Mouse (Mus musculus) T-helper 1 cell (primary cell): ENCODE results near the gene Noxo1.
"Not testable (repeated sequence)": the region's sequence is repeated elsewhere in the genome, so short reads cannot be mapped to it uniquely, and the experiment has no call there.

ENCODE experiments used
- in situ Hi-C: fragments of 300-600 bp; cut with MboI, MseI; formaldehyde crosslinking; loops from one replicate; pipeline ENCODE4 v1.15.1; 2025; ENCODE audit warnings: high pct_unique_total_duplicates

Noxo1 gene

DNA sequence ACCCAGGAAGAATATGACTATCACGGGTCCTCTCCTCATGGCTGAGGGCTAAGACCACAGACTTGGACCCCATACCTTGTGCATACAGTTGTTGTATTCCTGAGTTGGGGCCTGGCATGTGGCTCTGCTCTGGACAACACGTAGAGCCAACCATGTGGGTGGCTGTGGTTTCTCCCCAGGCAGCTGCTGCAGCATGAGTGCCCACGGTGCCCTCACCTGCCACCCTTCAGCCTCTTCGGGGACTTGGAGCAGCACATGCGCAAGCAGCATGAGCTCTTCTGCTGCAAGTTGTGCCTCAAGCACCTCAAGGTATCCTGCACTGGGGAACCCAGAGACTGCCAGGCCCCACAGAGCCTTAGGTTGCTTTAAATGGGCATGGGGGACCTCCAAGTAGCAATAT, 19.2 kb upstream of the Noxo1 start:
- in situ Hi-C loops: no loop called here

DNA sequence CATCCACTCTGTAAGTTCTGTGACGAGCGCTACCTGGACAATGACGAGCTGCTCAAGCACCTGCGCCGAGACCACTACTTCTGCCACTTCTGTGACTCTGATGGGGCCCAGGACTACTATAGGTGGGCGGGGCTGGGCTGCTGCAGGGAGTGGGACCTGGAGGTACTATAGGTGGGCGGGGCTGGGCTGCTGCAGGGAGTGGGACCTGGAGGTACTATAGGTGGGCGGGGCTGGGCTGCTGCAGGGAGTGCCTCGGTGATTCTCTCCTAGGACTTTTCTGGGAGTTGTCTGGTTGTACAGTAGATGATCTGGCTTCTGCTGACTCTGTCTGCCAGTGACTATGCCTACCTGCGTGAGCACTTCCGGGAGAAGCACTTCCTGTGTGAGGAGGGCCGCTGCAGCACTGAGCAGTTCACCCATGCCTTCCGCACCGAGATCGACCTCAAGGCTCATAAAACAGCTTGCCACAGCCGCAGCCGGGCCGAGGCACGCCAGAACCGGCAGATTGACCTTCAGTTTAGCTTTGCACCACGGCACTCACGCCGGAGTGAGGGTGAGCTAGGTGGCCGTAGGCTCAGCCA, 18.4 kb upstream of the Noxo1 start:
- in situ Hi-C loops: no loop called here

DNA sequence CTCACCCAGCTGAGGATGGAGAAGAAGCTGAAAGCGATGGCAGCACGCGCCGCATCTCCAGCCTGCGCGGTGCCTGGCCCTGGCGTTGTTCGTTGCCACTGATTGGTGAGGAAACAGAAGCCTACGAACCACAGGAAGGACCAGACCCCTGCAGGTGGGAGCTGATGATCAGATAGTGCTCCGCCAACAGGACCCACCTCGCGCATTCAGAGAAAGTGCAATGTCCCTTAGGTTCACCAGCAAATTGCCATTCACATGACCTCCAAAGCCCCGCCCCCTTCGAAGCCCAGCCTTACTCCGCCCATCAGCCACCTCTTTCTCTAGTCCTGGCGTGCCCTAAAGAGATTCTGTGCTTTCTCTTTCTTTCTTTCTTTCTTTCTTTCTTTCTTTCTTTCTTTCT, 9.5 kb upstream of the Noxo1 start:
- in situ Hi-C loops: no loop called here

DNA sequence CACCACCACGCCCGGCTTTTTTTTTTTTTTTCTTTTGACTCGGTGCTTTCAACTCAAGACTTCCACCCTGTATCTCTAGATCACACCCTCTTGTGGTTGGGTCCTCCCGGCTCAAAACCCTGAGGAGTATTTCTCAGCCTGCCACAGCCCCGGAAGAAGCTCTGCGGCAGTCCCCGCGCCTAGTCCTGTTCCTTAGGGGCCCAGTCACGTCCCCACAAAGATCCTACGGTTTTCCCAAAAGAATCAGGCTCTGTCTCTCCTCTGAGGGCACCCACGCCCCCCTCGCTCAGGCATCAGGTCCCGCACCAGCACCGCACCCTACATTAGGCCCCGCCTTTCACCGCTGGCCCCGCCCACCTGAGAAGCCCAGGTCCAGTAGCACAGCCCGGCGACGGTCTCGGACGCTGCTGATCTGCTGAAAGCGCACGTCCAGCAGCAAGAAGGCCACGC, 8.9 kb upstream of the Noxo1 start:
- in situ Hi-C loops: no loop called here

DNA sequence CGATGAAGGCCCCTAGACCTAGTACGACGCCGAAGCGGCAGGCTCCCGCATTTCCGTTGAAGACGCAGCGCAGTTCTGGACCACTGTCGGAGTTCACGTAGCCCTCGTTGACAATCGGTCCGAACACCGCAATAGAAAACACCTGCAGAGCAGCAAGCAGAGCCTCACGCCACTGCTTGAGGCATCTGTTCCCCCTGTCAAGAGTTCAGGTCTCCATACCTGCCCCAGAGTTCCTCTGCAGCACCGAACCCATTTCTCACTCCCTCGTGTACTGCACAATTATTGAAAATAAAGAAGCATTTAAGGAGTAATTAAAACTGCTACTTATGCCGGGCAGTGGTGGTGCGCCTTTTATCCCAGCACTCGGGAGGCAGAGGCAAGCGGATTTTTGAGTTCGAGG, 8.4 kb upstream of the Noxo1 start:
- in situ Hi-C loops: no loop called here

DNA sequence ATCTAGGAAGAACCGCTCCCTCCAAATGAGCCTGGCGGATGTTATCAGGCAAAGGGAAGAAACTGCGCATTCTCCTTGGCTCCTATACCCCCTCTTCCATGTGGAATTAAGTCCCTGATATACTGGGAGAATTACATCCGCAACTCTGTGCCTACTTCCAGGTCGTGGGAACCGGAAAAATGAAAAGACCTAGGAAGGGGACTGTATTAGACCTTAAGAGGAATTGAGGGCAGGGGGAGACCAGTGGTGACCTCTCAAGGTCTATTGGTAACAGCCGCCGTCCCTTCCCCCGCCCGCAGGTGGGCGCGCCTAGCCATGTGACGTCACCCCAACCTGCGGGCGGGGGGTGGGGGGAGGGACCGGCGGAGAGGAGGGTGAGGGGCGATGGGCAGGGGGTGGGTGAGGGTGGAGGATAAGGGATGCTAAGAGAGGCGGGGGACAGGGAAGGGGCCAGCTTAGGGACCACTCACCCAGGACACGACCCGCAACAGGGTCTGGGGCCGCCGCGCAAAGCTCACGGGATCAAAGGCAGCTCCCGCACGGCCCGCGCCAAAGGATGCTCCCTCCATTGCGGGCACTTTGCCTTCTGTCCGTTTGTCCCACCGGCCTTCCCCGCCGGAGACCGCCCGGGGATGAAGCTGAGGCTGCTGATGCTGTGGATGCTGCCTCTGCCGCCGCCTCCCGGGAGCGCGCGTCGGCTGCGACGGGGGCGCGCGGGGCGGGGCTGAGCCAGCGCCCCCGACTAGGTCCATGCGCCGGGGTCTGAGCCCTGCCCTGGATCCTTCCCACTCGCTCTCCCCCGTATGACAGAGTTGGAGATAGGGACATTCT, 6.6 kb upstream of the Noxo1 start, which contains the start of gene Syngr3:
Syngr3 (minus strand) TSS at position 705 of the 831 bp plus-strand sequence.
- in situ Hi-C loops: no loop called here

DNA sequence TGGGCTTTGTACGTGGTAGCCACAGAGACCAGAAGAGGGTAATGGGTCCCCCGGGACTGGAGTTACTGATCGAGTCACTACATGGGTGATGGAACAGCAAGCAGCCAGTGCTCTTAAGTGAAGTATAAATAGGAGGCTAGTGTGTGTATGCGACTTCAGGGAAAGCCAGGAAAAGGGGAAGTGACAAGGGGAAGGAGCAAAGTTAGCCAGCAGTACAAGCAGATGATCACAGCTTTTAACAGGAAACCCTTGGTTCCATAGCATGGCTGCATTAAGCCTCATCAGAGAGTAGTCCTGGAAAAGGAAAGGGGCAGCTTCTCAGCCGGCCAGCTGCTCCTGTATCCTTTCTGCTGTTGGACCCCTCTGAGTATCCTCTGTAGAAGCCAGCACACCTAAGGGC, 3.6 kb upstream of the Noxo1 start:
- in situ Hi-C loops: no loop called here

DNA sequence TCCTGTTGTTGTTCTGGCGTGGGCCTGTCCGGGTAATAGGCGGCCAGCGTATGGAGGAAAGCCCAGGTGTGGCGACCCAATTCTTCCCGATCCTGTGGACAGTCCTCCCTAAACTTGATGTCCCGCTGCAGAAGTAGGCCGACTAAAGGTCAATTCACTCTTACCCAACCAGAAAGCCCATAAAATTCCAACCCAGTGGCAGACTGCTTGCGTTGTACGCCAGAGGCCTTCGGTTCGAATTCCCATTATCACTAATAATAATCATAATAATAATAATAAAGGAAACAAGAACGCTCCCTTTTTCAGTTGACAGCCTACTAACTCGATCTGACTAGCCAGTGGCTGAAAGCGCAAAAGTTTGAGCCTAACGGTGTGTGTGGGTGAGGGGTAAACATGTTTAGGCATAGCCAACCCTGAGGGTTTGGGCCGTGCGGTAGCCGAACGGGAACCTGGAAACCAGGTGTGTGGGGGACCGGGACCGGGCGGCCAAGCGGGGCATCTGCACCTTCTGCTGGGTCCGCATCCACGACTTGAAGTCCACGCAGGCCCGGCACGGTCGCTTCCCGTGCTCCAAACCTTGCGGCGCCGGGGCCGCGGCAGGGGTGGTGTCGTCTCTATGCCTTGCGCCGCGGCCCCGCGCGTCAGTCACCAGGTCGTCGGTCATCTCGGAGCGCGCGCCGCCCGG, 566 bp upstream of the Noxo1 start:
- in situ Hi-C loops: no loop called here

DNA sequence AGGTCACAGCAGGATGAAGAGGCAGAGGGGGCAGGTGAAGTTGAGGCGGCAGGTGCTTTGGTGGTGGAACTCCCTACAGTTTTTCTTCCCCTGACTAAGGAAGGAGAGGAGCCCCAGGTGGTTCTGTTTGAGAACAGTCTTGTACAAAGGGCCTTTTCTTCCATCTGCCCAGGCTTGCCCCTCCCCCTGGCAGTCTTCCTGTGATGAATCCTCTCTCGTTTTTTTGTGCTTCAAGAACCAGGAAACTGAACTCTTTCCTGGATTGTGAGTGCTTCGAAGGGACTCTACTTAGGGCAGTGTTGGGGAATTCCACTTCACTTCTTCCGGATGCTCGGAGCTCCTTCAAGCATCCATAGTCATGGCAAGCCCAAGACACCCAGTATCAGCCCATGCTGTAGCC, 2.0 kb downstream of the Noxo1 start:
- in situ Hi-C loops: no loop called here

DNA sequence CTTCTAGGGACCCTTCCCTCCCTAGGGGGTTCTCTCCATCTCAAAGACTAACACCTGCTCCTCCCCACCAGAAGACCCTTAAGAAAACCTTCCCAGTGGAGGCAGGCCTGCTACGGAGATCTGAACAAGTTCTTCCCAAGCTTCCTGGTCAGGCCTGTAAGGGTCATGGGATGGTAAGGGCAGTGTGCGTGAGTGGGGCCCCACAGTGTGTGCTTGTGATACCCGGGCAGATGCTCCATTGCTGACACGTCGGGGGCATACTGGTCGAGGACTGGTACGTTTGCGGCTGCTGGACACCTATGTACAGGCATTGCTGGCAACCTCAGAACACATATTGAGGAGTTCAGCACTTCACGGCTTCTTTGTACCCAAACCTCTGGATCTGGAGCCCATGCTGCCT, 2.7 kb downstream of the Noxo1 start:
- in situ Hi-C loops: no loop called here

DNA sequence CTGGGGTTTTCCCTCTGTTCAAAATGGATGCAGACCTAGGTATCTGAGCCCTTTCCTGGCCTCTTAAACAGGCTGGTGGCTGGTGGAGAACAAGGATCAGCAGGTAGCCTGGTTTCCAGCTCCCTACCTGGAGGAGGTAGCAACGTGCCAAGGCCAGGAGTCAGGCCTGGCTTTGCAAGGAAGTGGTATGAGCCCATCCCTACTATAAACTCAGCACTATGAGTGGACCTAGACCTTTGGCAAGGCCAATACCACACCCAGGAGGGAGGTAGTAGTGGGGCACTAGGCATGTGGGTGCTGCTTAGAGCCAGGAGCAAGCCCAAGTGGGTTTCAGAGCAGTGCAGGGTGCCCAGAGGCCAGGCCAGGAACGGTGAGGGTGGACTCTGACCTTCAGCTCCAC, 3.4 kb downstream of the Noxo1 start:
- in situ Hi-C loops: no loop called here

DNA sequence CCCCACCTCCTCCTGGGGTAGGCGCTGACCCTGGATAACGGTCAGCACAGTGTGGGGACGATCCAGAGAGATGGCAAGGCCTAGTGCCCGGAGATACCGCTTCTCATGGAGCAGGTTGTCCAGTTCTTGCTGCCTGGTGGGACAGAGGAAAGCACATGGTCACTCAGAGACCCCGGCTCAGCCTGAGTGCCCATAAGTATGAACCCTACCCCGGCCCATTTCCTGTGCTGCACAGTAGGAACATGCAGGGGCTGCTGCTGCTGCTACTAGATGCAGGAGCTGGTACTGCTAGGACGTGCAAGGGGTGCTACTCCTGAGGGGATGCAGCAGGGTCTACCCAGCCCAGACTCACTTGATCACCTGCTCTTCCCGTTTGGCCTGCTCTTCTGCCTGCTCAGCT, 5.2 kb downstream of the Noxo1 start:
- in situ Hi-C loops: loop anchor here (10.0 kb wide), 1 partner anchor 556 kb away; no protein-coding TSS in a partner anchor

DNA sequence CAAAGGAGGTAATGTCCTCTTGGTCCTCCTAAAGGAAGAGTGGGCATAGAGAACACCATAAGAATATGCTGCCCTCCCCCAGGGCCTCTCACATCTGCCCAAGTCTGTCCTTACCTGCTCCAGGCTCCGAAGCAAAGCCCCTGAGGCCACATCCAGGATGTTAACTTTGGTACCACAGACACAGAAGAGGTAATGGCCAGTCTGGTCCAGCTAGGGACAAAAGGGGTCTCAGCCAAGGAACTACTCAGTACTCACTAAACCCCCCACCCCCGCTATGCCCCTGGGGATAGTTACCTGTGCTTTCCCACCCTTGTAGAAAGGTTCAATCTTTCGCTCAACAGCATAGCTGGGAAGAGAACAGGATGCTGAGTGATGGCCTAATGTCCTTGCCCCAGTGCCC, 9.8 kb downstream of the Noxo1 start:
- in situ Hi-C loops: loop anchor here (10.0 kb wide), 1 partner anchor 561 kb away; no protein-coding TSS in a partner anchor

DNA sequence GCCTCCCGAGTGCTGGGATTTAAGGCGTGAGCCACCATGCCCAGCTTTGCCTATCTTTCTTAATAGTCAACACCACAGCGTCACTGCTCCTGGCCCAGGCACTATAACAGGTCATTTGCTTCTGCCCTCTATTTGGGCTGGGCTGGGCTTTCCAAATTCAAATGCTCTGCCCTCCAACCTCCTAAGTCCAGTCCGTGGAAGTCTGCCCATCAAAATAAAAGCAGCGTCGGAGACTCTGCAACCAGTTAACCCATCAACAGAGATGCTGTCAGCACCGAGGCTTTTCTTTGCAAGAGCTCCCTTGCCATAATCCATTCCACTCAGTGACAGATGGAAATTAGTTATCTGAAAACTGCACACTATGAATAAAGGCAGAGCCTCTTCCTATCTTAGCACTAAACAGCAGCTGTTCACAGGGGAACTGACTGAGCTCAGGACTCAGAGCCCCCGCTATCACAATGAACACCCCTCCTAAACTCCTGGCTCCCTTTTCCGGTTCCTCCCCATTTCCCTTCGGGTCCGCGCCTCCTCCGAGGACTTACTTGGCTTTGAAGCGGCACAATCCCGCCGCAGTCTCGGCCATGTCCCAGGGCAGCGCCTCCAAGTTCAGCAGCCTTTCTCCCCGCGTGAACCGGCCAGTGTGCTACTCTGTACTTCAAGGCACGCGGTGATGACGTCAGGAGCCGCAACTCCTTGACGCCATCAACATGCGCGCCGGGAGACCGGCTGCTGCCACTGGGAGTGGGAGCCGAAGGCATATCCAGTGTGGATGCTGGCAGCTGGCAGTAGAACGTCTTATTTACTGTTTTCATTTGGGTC, 11.2 kb downstream of the Noxo1 start, which contains the start of gene Tbl3:
Tbl3 (minus strand) TSS at position 679 of the 819 bp plus-strand sequence.
- in situ Hi-C loops: loop anchor here (10.0 kb wide), 1 partner anchor 562 kb away; no protein-coding TSS in a partner anchor

DNA sequence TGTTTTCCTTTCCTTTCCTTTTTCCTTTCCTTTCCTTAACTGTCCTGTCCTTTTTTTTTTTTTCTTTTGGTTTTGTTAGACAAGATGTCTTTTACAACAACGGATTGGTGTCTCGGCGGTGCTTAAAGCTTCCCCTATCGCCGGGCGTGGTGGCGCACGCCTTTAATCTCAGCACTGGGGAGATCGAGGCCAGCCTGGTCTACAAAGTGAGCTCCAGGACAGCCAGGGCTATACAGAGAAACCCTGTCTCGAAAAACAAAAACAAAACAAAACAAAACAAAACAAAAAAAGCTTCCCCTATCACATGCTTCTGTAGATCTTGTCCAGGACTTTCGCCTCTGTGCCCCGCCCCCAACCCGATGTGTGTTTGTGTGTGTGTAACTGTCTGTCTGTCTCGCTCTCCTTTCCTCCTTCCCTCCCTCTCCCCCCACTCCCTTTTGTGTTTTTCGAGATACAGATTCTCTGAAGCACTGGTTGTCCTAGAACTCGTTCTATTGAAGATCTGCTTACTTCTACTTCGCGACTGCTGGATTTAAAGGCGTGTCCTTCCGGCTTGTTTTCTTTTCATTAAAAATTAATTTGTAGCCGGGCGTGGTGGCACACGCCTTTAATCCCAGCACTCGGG, 11.9 kb downstream of the Noxo1 start:
- in situ Hi-C loops: loop anchor here (10.0 kb wide), 1 partner anchor 563 kb away; no protein-coding TSS in a partner anchor

DNA sequence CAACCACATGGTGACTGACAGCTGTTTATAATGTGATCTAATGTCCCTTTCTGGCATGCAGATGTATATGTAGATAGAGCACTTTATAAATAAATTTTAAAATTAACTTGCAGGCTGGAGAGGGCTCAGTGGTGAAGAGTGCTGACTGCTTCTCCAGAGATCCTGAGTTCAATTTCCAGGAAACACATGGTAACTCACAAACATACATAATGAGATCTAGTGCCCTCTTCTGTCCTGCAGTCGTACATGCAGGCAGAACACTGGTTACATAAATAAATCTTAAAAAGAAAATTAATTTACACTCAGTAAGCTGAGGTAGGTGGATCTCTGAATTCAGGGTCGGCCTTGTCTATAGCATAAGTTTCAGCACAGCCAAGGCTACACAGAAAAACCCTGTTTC, 12.6 kb downstream of the Noxo1 start:
- in situ Hi-C loops: loop anchor here (10.0 kb wide), 1 partner anchor 564 kb away; no protein-coding TSS in a partner anchor

DNA sequence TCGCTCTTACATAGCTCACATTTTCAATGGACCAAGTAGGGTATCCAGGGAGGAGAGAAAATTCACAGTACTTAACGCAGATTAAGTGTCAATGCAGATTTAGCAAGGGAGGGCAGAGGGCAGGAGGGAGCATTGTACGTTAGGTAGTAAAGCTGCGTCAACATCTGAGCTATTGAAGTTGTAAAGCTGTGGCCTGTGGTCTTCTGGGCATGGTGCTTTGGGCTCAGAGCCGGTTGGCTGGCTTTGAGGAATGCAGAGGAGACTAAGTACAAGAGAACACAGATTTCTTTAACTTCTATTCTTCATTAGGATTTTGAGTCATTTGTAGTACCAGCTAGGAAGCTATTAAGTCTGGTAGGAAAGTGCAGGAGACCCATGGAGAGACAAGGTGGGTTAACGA, 19.5 kb downstream of the Noxo1 start:
- in situ Hi-C loops: no loop called here

DNA sequence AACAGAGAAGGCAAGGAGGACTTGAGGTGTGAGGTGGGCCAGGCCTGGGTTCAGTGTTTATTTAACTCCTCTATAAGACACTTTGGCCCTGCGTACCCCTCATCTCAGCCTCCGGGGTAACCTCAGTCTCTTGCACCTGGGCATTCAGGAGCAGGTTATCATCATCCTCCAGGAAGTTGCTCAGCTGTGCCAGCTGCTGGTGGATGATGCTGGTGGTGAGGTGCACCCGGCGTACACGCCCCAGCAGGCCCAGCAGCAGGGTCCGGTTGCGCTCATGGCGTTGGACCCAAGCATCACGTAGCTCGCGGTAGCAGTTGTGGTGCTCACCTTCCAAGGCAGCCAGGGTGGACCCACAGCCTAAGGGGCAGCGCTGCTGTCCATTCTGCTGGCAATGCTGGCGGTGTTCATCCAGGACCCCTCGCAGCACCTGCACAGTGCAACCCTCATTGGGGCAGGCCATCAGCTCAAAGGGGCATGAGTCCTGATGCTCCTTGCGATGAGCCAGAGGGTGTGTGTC, 20.2 kb downstream of the Noxo1 start:
- in situ Hi-C loops: no loop called here

DNA sequence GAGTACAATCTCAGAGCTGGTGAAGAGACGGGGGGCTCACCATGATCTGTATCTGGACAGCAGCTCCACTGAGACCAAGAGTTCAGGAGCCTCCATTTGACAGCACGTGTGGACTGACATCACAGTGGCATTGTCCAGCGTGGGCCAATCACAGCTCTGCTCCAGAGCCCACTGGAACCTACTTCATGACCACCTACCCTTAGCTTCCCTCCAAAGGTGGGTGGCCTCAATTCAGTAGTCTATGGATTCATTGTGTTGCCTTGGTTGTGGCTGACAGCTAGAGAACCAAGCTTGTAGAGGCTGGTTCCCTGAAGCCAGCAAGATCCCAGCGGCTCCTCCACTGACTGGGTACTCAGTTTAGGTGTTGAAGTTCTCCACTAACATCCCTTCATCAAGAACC, 21.9 kb downstream of the Noxo1 start, which contains the start of the genes Rnf151 and Rps2:
Rnf151 (minus strand) TSS at position 121 of the 400 bp plus-strand sequence.
Rps2 (plus strand) TSS at position 174 of the 400 bp plus-strand sequence.
- in situ Hi-C loops: no loop called here

DNA sequence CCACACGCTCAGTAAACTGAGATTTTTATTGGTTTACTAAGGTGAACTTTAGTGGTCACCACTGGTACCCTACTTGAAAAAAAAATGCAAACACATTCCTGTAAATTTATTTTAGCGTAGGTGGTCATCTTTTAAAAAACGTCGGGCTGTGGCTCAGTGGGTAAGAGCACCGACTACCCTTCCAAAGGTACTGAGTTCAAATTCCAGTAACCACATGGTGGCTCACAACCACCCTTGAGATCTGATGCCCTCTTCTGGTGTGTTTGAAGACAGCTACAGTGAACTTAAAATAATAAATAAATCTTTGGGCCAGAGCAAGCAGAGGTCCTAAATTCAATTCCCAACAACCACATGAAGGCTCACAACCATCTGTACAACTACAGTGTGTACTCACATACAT, 22.9 kb downstream of the Noxo1 start:
- in situ Hi-C loops: not testable (repeated sequence)
